Mouse (Mus musculus): ENCODE results near the gene Diaph3.

Diaph3 gene

GRCm38 (mm10) chr14:86727538-86728045 lies 413.4 kb downstream of the Diaph3 start:
- DNase-seq: no peak

- DNase-seq: no peak
Measured at GRCm38 (mm10) chr14:86721768-86722167, 419.3 kb downstream of the Diaph3 start.

DNA sequence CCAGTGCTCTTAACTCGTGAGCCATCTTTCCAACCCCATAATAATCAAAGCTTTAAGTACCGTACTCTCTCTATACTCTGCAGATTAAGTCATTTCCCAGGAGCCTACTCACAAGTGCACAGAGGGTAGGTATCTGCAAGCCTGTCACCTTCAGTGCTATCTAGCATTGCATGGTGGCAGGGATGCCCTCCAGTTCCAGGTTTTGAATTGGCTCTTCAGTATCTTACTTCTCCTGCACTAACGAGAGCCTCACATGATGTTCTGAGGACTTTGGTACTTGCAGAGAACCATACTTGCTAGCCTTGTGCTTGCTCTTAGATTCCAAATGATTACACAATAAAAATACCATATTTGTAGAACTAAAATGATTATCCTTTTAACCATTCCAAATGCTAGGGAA lies 420.0 kb downstream of the Diaph3 start:
- DNase-seq: no peak

DNA sequence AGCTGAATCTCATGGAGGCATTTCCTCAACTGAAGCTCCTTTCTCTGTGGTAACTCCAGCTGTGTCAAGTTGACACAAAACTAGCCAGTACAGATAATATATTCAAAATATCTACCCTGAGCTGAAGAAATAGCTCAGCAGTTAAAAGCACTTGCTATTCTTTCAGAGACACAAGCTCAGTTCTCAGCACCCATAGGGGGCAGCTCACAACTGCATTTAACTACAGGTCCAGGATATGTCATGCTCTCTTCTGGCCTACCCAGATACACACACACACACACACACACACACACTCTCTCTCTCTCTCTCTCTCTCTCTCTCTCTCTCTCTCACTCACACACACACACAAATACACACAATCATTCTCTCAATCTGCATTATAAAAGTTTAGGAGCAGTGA lies 420.6 kb downstream of the Diaph3 start:
- peak; percentile 2 for DNase-seq

GRCm38 (mm10) chr14:86714088-86714690 lies 426.8 kb downstream of the Diaph3 start:
- DNase-seq: no peak

- no peak for DNase-seq
Measured at GRCm38 (mm10) chr14:86704080-86704479, 437.0 kb downstream of the Diaph3 start.

- no peak for DNase-seq
Measured at GRCm38 (mm10) chr14:86701145-86701544, 439.9 kb downstream of the Diaph3 start.

DNA sequence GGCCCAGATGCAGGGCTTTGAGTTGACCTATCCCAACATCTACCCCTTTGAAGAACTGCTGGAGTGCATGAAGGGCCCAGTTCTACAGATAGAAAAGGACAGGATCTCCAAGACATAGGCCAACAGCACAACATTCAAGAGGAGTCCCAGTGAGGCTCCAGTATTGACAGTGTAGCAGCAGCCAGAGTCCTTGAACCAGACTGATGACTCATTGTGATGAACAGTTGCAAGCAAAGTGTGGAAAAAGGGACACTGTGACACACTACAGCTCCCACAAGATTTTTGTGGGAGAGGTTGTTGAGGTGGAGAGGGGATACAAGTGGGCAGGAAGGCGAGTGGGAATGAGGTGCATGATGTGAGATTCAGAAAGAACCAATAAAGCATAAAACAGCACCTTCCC lies 443.1 kb downstream of the Diaph3 start:
- no peak for DNase-seq

DNA sequence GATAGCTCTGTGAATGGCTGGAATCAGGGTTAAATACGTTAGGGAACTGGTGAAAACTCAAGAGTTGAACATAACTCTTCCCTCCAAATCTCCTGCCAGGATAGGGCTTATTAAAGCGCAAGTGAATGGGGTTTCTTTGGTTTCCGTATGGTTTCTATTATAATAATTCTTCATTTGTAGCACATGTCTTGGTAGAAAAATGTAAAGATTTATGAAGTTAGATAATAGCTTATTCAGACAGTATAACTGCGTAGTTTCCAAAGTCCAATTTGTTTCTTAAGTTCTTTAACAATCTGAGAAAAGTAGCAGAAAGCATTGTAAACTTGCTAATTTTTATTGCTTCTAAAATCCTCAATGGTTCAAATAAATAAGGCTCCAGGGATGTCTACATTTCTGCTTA lies 448.3 kb downstream of the Diaph3 start:
- DNase-seq: no peak

DNA sequence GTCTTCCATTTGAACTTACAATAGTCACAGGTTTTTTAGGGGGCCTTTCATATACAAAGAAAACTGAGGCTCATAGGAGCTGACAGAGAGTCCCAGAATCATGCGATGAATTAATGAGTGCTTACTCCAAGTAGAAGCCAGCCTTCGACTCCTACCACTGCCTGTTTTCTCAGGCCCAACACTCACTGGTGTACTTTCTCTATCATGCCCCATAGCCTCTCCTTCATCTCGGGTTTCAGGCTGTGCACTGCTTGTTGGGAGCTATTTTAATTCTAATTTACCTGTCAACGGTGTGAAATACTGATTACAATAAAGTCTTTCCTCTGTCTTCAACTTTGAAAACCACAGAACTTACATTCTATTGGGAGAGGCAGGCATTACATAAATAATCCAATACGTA lies 449.7 kb downstream of the Diaph3 start:
- DNase-seq: no peak

DNA sequence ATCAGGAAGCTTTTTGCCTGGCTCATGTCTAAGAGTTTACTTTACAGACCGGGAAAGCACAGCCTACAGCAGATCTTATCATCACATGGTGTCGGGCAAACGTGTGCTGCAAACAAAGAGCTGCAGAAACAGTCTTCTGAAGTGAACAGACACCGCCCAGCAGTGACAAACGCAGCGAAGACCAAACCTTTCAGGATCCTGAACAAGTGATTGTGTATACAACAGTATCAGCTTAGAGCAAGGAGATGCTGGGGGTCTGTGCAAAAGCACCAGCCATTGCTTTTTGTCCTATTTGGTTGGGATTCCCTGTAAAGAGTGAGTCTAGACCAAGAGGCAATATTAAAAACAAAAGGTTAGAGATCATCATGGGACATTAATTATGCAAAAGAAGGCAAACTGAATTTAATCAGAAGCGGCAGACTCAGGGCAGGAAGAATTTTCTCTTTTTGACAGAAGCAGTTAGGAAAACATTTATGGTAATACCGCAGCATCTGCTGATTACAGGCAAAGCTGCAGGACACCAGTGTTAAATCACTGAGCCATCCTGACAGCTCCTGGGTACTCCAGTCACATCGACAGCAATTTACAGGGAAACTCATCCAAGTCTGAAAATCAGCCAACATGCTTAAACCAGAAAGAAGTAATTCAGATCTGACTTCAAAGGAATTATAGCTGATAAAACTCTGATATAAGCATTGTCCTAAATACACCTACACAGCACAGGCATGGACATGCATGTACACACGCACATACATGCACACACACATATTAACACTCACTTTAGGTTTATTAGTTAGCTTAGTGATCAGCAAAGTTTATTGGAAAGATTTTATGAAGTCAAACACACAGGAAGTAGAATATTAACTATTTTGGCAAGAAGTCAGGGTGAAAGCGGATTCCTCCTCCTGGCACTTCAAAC lies 456.2 kb downstream of the Diaph3 start:
- DNase-seq: peak; percentile 53

- DNase-seq: no peak
Measured at GRCm38 (mm10) chr14:86681951-86682350, 459.1 kb downstream of the Diaph3 start.

GRCm38 (mm10) chr14:86678992-86679391 lies 462.0 kb downstream of the Diaph3 start:
- no peak for DNase-seq

GRCm38 (mm10) chr14:86678179-86678780 lies 462.8 kb downstream of the Diaph3 start:
- peak; percentile 10 for DNase-seq

GRCm38 (mm10) chr14:86677015-86677414 lies 464.0 kb downstream of the Diaph3 start:
- no peak for DNase-seq

- no peak for DNase-seq
Measured at GRCm38 (mm10) chr14:86675314-86675713, 465.7 kb downstream of the Diaph3 start.

GRCm38 (mm10) chr14:86662846-86663245 lies 478.2 kb downstream of the Diaph3 start:
- DNase-seq: no peak

- no peak for DNase-seq
Measured at GRCm38 (mm10) chr14:86660556-86660955, 480.5 kb downstream of the Diaph3 start.

DNA sequence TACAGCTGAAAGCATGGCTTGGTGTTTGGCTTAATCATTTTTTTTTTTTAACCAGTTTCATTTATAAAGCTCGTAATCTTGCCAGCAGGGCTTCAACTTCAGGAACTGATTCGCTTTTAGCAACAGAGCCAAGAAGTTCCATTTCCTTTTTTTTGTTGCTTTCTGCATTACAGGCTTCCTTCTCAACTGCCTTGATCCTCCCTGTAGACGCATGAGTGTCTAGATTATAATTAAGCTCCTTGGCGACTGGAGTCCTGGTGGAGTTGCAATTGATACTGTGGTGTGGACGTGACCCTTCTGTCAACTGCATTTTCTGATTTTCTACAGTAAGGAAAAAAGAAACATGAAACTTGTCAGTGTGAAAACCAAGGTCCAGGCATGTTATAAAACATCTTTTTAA lies 484.8 kb downstream of the Diaph3 start:
- DNase-seq: no peak

GRCm38 (mm10) chr14:86646499-86647120 lies 494.4 kb downstream of the Diaph3 start:
- peak; percentile 1 for DNase-seq

GRCm38 (mm10) chr14:86642831-86643241 lies 498.2 kb downstream of the Diaph3 start:
- DNase-seq: no peak

DNA sequence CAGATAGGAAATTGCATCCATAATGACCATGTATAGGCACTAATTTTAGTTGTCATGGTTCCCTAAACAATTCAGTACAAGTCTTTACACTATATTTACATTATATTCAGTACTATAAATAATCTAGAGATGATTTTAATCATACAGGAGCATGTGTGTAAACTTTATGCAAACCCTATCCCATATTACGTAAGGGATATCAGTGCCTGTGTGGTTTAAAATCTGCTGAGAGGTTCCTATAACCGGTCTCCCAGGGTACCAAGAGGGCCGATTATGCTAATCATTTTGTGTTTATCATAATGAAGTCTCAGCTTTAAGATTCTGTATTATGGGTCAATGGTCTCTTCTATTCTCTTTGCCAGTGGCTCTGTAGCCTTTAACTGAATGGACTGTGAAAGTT lies 499.2 kb downstream of the Diaph3 start:
- DNase-seq: no peak

GRCm38 (mm10) chr14:86640086-86640485 lies 500.9 kb downstream of the Diaph3 start:
- DNase-seq: no peak

All from lung, postnatal 36 days (tissue).